Mouse (Mus musculus) small intestine, adult 2 months (tissue): ENCODE measurements around the gene Gm4756. TPM values are rescaled to one million over a fixed set of nuclear protein-coding genes. Genes with fewer than 3 reads are reported as not detected.
"Not testable (repeated sequence)": the region's sequence is repeated elsewhere in the genome, so short reads cannot be mapped to it uniquely, and the experiment has no call there.

Source experiments
- H3K27ac ChIP-seq: fragments of 200-500 bp; 2 replicates; pipeline ENCODE4 v1.5.1; 2012; ENCODE audit warnings: low read depth, low read length, control low read depth, inconsistent platforms; ENCODE audit not compliant: insufficient read depth
- H3K27me3 ChIP-seq: fragments of 200-500 bp; 2 replicates; pipeline ENCODE4 v1.6.1; 2012; ENCODE audit warnings: mild to moderate bottlenecking, moderate library complexity, low read length, inconsistent platforms; ENCODE audit not compliant: control insufficient read depth, insufficient read depth
- H3K36me3 ChIP-seq: fragments of 200-500 bp; 2 replicates; pipeline ENCODE4 v1.6.1; 2012; ENCODE audit warnings: mild to moderate bottlenecking, low read length, control low read depth, inconsistent platforms; ENCODE audit not compliant: control insufficient read depth, insufficient read depth
- H3K4me1 ChIP-seq: fragments of 200-500 bp; 2 replicates; pipeline ENCODE4 v1.6.1; 2012; ENCODE audit warnings: low read length, inconsistent platforms, mixed read lengths; ENCODE audit not compliant: control insufficient read depth, insufficient read depth, insufficient read length
- H3K4me3 ChIP-seq: fragments of 200-500 bp; 2 replicates; pipeline ENCODE4 v1.5.1; 2012; ENCODE audit warnings: low read depth, mild to moderate bottlenecking, control low read depth, inconsistent platforms, low read length, moderate library complexity
- CTCF ChIP-seq: fragments of 200-500 bp; IDR thresholded peaks from 2 replicates; pipeline ENCODE4 v1.5.1; 2012; ENCODE audit warnings: low read depth, mild to moderate bottlenecking, control low read depth, inconsistent platforms, low read length, moderate library complexity, mixed read lengths; ENCODE audit not compliant: insufficient replicate concordance, insufficient read length; ENCODE audit errors: extremely low read depth
- POLR2A ChIP-seq: fragments of 200-500 bp; IDR thresholded peaks from 2 replicates; pipeline ENCODE4 v1.6.1; 2012; ENCODE audit warnings: low read depth, mild to moderate bottlenecking, control low read depth, inconsistent platforms, low read length, moderate library complexity
- WGBS: fragments of 180-500 bp; shearing (Covaris S2); methylation state at CpG from one replicate; pipeline ENCODE4 v1.1.7; 2018; 5-methylcytosine and 5-hydroxymethylcytosine counted together
- polyA plus RNA-seq: library from polyadenylated mRNA; depleted of rRNA; stranded (reverse); fragments of >200 nt; gene quantifications from 2 replicates; pipeline ENCODE4 v1.2.3, GENCODE M21; 2012; rRNA removed

Gene Gm4756
- not detected in 2 replicates for polyA plus RNA-seq

- Histone ChIP-seq H3K27me3 (no peaks in the 10 kb centered on the region), H3K4me1 (no peaks in the 10 kb centered on the region), H3K36me3 (peaks cover 13% of the 10 kb centered on the region), H3K4me3 (no peak within 1 kb of the TSS), H3K27ac (no peak within 1 kb of the TSS)
- 78% methylated on average over 11 of the region's 11 CpGs for WGBS
- TF ChIP-seq POLR2A (no peak), CTCF (no peak)
Measured at GRCm38 (mm10) chr12:72649611-72650330, at the start of gene Gm4756. Gm4756 (minus strand) TSS chr12:72649661.

- Histone ChIP-seq H3K27me3 (no peaks in the 10 kb centered on the region), H3K36me3 (no peaks in the 10 kb centered on the region), H3K4me1 (no peaks in the 10 kb centered on the region), H3K27ac (no peak overlapping the region), H3K4me3 (no peak overlapping the region)
- 32% methylated on average over 9 of the region's 9 CpGs for WGBS
- TF ChIP-seq CTCF (no peak), POLR2A (no peak)
Measured at GRCm38 (mm10) chr12:72694901-72695463, 45.5 kb upstream of the Gm4756 start.

- Histone ChIP-seq H3K4me1 (no peaks in the 10 kb centered on the region), H3K27ac (no peak overlapping the region), H3K27me3 (no peaks in the 10 kb centered on the region), H3K4me3 (no peak overlapping the region), H3K36me3 (no peaks in the 10 kb centered on the region)
- 36% methylated on average over 12 of the region's 12 CpGs for WGBS
- TF ChIP-seq POLR2A (no peak), CTCF (no peak)
Measured at GRCm38 (mm10) chr12:72694438-72694837, 45.0 kb upstream of the Gm4756 start.

- H3K27ac ChIP-seq = no peak overlapping the region
- H3K36me3 ChIP-seq = no peaks in the 10 kb centered on the region
- 27% methylated on average over 6 of the region's 6 CpGs for WGBS
- TF ChIP-seq CTCF (no peak), POLR2A (no peak)
- H3K4me1 ChIP-seq = no peaks in the 10 kb centered on the region
- H3K27me3 ChIP-seq = no peaks in the 10 kb centered on the region
- no peak overlapping the region for H3K4me3 ChIP-seq
Measured at GRCm38 (mm10) chr12:72693895-72694294, 44.4 kb upstream of the Gm4756 start.

- not testable (repeated sequence) for H3K27ac ChIP-seq, H3K36me3 ChIP-seq, H3K4me1 ChIP-seq, H3K4me3 ChIP-seq, H3K27me3 ChIP-seq
- 40% methylated on average over 2 of the region's 2 CpGs for WGBS
Measured at GRCm38 (mm10) chr12:72688281-72688680, 38.8 kb upstream of the Gm4756 start.

GRCm38 (mm10) chr12:72687741-72688140 lies 38.3 kb upstream of the Gm4756 start:
- WGBS = 65% methylated on average over 6 of the region's 6 CpGs
- not testable (repeated sequence) for H3K4me3 ChIP-seq, H3K27ac ChIP-seq, H3K27me3 ChIP-seq, H3K36me3 ChIP-seq, H3K4me1 ChIP-seq

GRCm38 (mm10) chr12:72686566-72686965 lies 37.1 kb upstream of the Gm4756 start:
- H3K4me3 ChIP-seq, H3K4me1 ChIP-seq, H3K36me3 ChIP-seq, H3K27ac ChIP-seq, H3K27me3 ChIP-seq: not testable (repeated sequence)
- 77% methylated on average over 4 of the region's 4 CpGs for WGBS

GRCm38 (mm10) chr12:72683612-72684011 lies 34.2 kb upstream of the Gm4756 start:
- Histone ChIP-seq H3K36me3 (no peaks in the 10 kb centered on the region), H3K4me3 (no peak overlapping the region), H3K27me3 (no peaks in the 10 kb centered on the region), H3K27ac (no peak overlapping the region), H3K4me1 (no peaks in the 10 kb centered on the region)
- TF ChIP-seq POLR2A = no peak
- TF ChIP-seq CTCF = no peak
- 89% methylated on average over 3 of the region's 3 CpGs for WGBS
